Mouse (Mus musculus) cerebellum, adult 2 months (tissue): ENCODE results near the gene Crebrf.

Source experiments
- CTCF ChIP-seq: fragments of 200-500 bp; IDR thresholded peaks from 2 replicates; pipeline ENCODE4 v1.5.1; 2011; ENCODE audit warnings: low read depth, mild to moderate bottlenecking, control low read depth, low read length, moderate library complexity, borderline replicate concordance; ENCODE audit not compliant: insufficient read depth
- POLR2A ChIP-seq: fragments of 200-500 bp; IDR thresholded peaks from 2 replicates; pipeline ENCODE4 v1.6.1; 2011; ENCODE audit warnings: low read length, control low read depth, borderline replicate concordance; ENCODE audit not compliant: insufficient read depth

DNA sequence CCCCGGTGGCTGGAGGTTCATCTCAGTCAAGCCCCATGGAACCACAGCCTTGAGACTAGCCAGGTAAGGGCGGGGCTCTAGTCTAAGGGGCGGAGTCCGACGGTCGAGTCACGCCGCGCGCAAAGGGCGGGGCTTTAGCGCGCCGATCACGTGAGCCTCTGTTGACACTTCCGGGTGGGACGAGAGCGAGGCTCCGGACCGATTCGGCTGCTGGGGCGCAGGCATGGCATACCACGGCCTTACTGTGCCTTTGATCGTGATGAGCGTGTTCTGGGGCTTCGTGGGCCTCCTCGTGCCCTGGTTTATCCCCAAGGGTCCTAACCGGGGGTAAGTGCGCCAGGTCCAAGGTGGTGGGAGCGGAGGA, 39.2 kb upstream of the Crebrf start:
- TF ChIP-seq CTCF (no peak), POLR2A (peak; percentile 95)
